Mouse (Mus musculus) mouse trophoblast stem cell (cell line): ENCODE results near the gene Ipo8.

Experiments
- in situ Hi-C, 2 experiments: fragments of 300-500 bp; cut with MseI, MboI; formaldehyde crosslinking; loops; 2 replicates in 1 of 2; 3 replicates in 1 of 2; pipeline ENCODE4 v1.15.1; 2025

The Ipo8 gene

DNA sequence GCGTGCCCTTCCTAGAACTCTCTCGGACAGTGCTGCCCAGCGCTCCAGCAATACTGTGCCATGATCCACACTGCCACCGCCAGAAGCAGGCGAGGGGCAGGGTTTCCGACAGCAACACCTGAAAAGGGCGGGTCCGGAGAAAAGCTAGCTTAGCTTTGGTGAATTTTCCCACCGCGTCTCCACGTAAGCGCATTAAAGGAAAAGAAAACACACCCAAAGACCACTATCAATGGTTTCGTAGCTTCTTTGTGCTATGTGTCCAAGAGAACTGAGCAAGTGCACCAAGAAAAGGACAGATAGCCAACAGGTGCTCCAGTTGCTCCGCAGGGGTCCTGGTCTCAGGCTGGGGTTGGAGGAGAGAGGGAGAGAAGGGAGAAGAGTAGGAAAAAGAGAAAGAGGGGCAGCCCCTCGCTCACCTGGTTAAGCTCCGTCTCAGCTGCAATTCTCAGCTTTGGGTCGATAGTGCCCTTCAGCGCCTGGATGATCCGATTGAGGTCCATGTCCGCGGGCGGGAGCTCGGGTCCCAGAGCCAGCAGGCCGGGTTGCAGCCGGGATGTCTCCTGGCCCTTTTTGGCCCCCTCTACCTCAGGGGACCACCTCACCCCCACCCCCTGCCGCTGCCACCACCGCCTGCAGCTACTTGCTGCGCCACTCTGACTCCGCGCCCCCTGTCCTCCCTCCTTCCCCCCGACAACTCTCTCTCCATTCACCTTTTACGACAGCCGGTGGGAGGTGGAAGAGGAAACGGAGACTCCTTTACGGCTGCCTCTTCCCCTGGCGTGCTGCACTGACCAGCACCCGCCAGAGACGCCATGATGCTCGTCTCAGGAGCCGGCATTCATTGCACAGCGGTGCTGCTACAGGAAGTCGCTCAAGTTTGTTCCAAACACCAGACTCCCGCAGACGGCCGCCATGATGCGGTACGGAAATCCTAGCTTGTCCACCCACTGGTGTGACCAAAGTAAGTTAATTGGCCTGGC is at the start of gene Ipo8:
TSS of gene Ipo8 (minus strand) at position 720 of the 980 bp plus-strand sequence.
- in situ Hi-C loops = no loop called here

DNA sequence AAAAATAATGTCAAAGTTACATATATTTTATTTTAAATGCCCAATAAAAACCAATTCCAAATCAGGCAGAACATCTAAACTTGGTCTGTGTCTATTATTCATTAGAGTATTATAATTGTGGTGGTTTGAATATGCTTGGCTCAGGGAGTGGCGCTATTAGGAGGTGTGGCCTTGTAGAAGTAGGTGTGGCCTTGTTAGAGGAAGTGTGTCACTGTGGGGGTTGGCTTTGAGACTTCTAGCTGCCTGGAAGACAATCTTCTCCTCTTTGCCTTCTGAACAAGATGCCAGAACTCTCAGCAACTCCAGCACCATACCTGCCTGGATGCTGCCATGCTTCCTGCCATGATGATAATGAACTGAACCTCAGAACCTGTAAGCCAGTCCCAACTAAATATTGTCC is 42.6 kb upstream of the Ipo8 start:
- in situ Hi-C loops = no loop called here

- in situ Hi-C loops = no loop called here
These were observed 14.4 kb upstream of the Ipo8 start for GRCm38 (mm10) chr6:148845629-148846028.

- in situ Hi-C loops = no loop called here
These were observed 10.5 kb upstream of the Ipo8 start for GRCm38 (mm10) chr6:148841760-148842159.

DNA sequence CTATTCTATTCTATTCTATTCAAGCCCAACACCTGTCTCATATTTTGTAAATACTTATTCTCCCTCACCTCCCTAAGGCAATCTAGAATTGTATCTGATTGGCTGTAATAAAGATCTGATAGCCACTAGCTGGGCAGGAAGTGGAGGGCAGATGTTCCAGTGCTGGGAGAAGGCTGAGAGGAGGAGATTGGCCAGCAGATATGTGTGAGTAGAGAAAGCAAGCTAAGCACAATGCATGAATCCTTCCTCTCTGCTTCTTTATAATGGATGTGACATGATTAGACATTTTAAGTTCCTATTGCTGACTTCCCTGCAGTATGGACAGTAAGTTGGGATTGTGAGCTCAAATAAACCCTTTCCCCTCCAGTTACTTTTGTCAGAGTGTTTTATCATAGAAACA is 7.2 kb upstream of the Ipo8 start:
- in situ Hi-C loops = no loop called here

GRCm38 (mm10) chr6:148831728-148832121 is 458 bp upstream of the Ipo8 start:
- in situ Hi-C loops = no loop called here

GRCm38 (mm10) chr6:148830355-148830747 is 916 bp downstream of the Ipo8 start:
- in situ Hi-C loops = no loop called here

DNA sequence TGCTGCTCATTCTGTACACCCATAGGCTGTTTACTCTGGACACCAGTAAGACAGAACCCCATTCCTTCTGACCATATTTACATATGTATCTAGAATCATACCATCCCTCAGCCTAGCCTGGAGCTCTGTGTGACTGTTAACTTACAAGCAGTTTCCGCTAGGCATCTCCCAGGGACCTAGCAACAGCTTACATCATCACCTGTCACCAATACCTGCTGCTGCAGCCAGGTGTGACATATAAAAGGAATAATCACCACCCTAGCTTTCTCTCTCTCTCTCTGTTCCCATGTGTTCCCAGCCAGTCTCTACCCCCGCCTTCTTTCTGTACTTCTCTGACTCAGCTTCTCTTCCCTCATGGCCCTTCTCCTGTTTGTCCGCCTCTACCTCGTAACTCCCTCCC is 5.1 kb downstream of the Ipo8 start:
- in situ Hi-C loops = no loop called here

DNA sequence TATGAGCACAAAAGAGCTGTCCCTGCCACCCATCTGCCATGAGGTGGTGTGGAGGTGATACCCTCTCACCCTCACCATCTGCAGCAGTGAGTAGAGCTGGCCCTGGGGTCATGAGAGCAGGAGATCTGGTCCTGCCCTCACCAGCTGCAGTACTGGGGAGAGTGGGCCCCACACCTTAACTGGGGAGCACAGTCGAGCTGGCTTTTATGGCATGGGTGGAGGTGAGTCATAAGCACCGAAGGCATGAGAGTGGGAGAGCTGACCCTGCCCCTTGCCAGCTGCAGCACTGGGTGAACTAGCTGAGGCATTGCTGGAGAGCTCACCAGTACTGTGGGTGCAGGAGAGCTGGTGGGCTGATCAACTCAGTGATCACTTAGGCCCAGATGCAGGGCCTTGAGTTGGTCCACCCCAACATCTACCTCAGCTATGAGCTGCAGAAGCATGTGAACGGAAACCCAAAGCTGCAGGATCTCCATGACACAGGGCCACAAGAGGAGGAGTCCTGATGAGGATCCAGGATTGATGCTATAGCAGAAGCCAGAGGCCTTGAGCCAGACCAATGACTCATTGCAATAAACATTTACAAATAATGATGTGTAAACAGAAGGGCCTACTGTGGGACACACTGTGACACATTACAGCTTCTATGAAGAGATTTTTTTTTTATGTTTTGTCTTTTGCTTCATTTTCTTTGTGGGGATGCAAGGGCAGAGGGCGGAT is 12.5 kb downstream of the Ipo8 start:
- in situ Hi-C loops = no loop called here

- in situ Hi-C loops = no loop called here
These were observed 14.5 kb downstream of the Ipo8 start for GRCm38 (mm10) chr6:148816751-148817150.

DNA sequence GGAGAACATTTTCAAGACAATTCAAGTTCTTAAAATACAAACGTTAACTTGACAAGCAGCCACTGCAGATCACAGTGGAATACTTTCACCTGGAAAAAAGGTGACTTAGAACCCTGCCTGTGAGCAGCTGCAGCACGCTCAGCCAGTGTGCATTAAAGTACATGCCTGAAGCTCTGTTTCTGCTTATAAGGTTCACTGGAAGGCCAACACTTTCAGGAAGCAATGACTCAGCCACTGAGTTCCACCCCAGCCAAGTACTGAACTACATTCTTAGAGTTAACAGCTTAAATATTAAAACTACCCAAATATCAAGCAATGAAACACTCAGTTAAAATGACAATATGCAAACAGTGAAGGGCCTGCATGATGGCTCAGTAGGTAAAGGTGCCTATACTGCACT is 20.1 kb downstream of the Ipo8 start:
- in situ Hi-C loops = no loop called here

DNA sequence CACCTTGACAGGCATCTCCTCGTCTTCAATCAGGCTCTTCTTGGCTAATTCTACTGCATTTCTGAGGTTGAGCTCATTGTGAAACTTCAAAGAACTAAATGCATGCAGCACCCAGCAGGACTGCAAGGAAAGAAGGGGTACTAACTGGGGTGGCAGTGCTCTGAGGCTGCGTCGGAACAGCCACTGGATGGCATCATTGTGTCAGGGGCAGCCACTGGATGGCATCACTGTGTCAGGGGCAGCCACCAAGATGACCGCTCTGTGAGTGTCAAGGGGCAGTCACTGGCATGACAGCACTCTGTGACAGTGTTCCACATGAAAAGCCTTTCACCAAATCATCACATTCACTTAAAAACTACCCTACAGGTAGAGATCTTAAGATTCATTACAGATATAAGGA is 31.5 kb downstream of the Ipo8 start:
- in situ Hi-C loops = no loop called here

DNA sequence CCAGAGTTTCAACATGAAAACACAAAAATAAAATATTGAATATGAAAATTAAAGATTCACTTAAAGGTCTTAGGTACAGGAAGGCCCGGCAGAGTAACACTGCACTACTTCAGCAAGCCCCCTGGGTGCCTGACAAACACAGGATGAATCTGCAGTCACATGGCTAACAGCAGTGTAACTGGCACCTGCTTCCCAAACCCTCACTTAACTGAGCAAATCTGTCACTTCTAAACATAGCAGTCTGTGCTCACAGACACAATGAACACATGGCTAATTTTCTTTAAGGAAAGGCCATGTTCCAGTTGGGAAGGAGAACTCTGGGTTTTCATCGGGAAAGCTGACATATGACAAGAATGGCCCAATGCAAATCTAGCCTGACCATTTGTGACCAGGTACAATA is 36.1 kb downstream of the Ipo8 start:
- in situ Hi-C loops = no loop called here

DNA sequence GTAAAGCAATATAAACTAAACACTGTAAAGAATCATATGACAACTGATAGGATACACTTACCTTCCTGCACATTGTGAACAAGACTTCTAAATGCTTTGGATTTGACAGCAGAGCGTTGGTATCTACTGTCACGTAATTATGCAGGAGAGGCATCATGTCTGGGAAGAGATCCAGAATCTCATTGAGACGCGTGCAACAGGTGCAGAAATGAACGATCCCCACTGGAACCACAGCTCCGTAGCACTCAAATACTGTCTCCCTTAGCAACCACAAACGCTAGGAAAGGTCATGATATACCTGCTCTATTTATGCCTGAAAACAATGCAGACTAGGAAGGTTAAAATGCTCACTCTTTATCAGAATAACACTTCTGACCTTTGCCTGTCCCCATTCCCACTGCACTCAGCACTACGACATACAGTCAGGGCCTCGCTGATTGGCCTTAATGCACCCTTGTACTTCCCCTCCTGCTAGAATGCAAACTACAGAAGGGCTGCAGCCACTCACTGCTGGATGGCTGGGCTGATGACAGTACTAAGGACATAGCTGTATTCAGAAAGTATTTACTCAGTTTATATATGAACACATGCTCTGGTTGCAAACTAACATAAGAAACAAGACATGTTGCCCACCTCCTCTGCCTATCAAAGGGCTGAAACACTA is 42.1 kb downstream of the Ipo8 start:
- in situ Hi-C loops = no loop called here

DNA sequence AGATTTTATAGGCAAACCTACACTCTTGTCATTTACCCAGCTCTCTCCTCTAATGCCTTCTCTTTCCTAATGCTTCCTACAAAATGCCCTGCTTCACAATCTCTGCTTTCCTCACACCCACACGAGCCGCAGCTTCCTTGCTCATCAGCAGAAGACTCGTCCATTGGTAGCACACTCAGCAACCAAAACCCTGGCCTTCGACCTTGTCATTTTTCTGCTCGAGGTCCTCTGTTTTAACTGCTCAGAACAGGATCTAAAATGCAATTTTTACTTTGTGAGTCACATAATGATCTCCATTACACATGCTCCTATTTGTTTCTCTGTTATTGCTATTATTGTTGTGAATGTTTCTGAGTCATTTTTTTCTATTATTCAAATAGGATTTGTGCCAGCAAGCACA is 45.1 kb downstream of the Ipo8 start:
- in situ Hi-C loops = no loop called here

DNA sequence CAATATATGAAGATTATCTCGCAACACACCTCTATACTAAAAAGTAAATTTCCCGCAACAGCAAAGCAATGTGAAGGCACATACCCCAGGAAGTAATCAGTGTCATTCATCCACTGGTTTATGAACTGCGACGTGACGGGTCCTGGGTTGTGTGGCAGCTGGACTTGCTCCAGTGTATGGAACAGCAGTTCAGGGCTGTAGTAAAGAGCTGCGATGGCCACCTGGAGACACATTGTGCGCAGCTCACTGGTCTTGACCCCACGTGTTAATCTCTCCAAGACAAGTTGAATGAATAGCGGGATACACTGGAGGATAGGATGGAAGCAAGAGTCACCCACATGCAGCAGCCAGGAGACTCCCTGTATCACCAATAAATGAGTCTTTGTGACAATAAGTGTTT is 46.8 kb downstream of the Ipo8 start:
- in situ Hi-C loops = no loop called here

GRCm38 (mm10) chr6:148776236-148776635 is 55.0 kb downstream of the Ipo8 start:
- in situ Hi-C loops = no loop called here

DNA sequence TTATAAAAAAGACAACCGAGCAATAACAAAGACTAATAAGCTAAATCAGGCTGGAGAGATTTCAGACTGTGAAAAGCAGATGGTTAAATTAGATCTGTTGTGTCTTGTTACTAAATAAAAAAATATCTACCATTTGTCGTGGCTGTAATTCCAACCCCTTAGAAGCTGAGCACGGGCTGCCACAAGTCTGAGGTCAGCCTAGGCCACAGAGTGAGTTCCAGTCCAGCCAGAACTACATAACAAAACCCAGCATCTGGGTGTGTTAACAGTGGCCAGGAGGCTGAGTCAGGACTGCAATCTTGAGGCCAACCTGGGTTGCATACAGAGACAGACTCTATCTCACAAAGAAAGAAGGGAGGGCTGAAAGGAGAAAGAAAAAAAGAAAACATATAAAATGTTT is 59.8 kb downstream of the Ipo8 start:
- in situ Hi-C loops = no loop called here

DNA sequence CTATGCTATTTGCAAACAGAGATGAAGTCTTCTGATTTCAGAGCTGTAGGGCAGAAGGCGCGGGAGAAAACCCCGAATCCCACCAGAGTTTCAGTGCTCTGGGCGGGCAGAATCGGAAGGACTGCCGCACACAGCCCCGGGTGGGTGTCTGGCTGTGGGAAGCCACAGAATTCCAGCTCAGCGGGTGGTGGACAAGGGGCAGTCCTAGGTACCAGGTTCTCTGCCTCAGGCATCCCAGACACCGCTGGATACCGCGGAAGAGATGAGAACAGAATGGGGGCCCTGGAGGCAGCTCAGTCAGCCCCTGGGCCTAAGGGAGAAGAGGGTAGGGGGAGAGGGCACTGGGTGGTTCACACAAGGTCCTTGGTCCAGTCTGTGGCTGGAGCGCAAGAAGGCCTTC is 62.8 kb downstream of the Ipo8 start:
- in situ Hi-C loops = no loop called here

- in situ Hi-C loops = no loop called here
These were observed 64.0 kb downstream of the Ipo8 start for GRCm38 (mm10) chr6:148767228-148767627.

- in situ Hi-C loops = no loop called here
These were observed 69.1 kb downstream of the Ipo8 start for GRCm38 (mm10) chr6:148761967-148762712.

GRCm38 (mm10) chr6:148761475-148761874 is 69.8 kb downstream of the Ipo8 start:
- in situ Hi-C loops = no loop called here
